Mouse (Mus musculus) heart, adult 2 months (tissue): ENCODE measurements around the gene Gm4301. TPM values are rescaled to one million over a fixed set of nuclear protein-coding genes. Genes with fewer than 3 reads are reported as not detected.
"Not testable (repeated sequence)": the region's sequence is repeated elsewhere in the genome, so short reads cannot be mapped to it uniquely, and the experiment has no call there.

ENCODE experiments used
- DNase-seq, 2 experiments: peaks; one replicate each; pipeline ENCODE4 v3.0.0; 2021
- H3K27ac ChIP-seq: fragments of 200-600 bp; 2 replicates; pipeline ENCODE4 v1.8.1; 2022
- H3K27me3 ChIP-seq: fragments of 200-500 bp; 2 replicates; pipeline ENCODE4 v1.6.1; 2012; ENCODE audit warnings: mild to moderate bottlenecking, low read length, inconsistent platforms, mixed read lengths; ENCODE audit not compliant: control insufficient read depth, insufficient read depth
- H3K36me3 ChIP-seq: fragments of 200-500 bp; 2 replicates; pipeline ENCODE4 v1.6.1; 2012; ENCODE audit warnings: low read length, inconsistent platforms; ENCODE audit not compliant: control insufficient read depth, insufficient read depth
- H3K4me1 ChIP-seq: fragments of 200-500 bp; 2 replicates; pipeline ENCODE4 v1.6.1; 2011; ENCODE audit warnings: low read length; ENCODE audit not compliant: control insufficient read depth, insufficient read depth
- H3K4me3 ChIP-seq: fragments of 200-600 bp; 2 replicates; pipeline ENCODE4 v1.8.1; 2022
- H3K79me2 ChIP-seq: fragments of 200-500 bp; replicated peaks from 2 replicates; pipeline ENCODE4 v1.6.1; 2012; ENCODE audit warnings: mild to moderate bottlenecking, inconsistent platforms, low read length, moderate library complexity, mixed read lengths; ENCODE audit not compliant: control insufficient read depth, insufficient read depth
- H3K9ac ChIP-seq: fragments of 200-500 bp; 2 replicates; pipeline ENCODE4 v1.6.1; 2012; ENCODE audit warnings: low read depth, mild to moderate bottlenecking, control low read depth, inconsistent platforms, low read length, mixed read lengths
- CTCF ChIP-seq: fragments of 200-600 bp; IDR thresholded peaks from 2 replicates; pipeline ENCODE4 v1.8.1; 2022; ENCODE audit warnings: antibody characterized with exemption, mild to moderate bottlenecking, moderate library complexity
- EP300 ChIP-seq: fragments of 200-500 bp; IDR thresholded peaks from 2 replicates; pipeline ENCODE4 v1.6.1; 2011; ENCODE audit warnings: low read depth, low read length, control low read depth; ENCODE audit not compliant: insufficient read depth
- POLR2A ChIP-seq: fragments of 200-500 bp; IDR thresholded peaks from 2 replicates; pipeline ENCODE4 v1.6.1; 2011; ENCODE audit warnings: mild to moderate bottlenecking, low read depth, low read length, control low read depth; ENCODE audit not compliant: insufficient read depth
- WGBS: fragments of 180-500 bp; shearing (Covaris S2); methylation state at CpG from one replicate; pipeline ENCODE4 v1.1.7; 2018; 5-methylcytosine and 5-hydroxymethylcytosine counted together
- intact Hi-C: fragments of 180-260 bp; cut with DNase I; formaldehyde crosslinking; loops from one replicate; pipeline ENCODE4 v1.15.1; 2025
- long read RNA-seq: library from polyadenylated mRNA; stranded (forward); transcript quantifications from one replicate; pipeline ENCODE4 v2.0.0, GENCODE M21; 2021
- polyA plus RNA-seq: library from polyadenylated mRNA; depleted of rRNA; stranded (reverse); fragments of >200 nt; gene quantifications from 2 replicates; pipeline ENCODE4 v1.2.3, GENCODE M21; 2012; rRNA removed
- total RNA-seq, 2 experiments: library from RNA; stranded (reverse); gene quantifications; 2 replicates each; pipeline ENCODE4 v1.2.3; 2021

Gm4301 gene
- total RNA-seq (not detected), polyA plus RNA-seq (not detected in 2 replicates)
- long read RNA-seq = 0 reads

GRCm38 (mm10) chr10:100335376-100335775, at the start of gene Gm4301:
Gm4301 (plus strand) TSS chr10:100335676.
- H3K27ac ChIP-seq, H3K4me3 ChIP-seq, DNase-seq, H3K36me3 ChIP-seq, intact Hi-C loops, H3K79me2 ChIP-seq, H3K4me1 ChIP-seq, H3K27me3 ChIP-seq, H3K9ac ChIP-seq: not testable (repeated sequence)
- WGBS = no CpG with 5 or more reads among the region's 2 CpGs

GRCm38 (mm10) chr10:100296105-100296504, 39.4 kb upstream of the Gm4301 start:
- Histone ChIP-seq H3K79me2 (no peaks in the 10 kb centered on the region), H3K9ac (no peak overlapping the region), H3K27me3 (no peaks in the 10 kb centered on the region), H3K4me3 (no peak overlapping the region), H3K27ac (no peak overlapping the region), H3K36me3 (no peaks in the 10 kb centered on the region), H3K4me1 (no peaks in the 10 kb centered on the region)
- 80% methylated on average over 2 of the region's 2 CpGs for WGBS
- DNase-seq = no peak
- no peak for TF ChIP-seq CTCF
- no peak for TF ChIP-seq EP300
- no peak for TF ChIP-seq POLR2A
- intact Hi-C loops = no loop called here

- intact Hi-C loops, H3K9ac ChIP-seq, DNase-seq, H3K27ac ChIP-seq, H3K4me3 ChIP-seq, H3K79me2 ChIP-seq, H3K4me1 ChIP-seq, H3K36me3 ChIP-seq, H3K27me3 ChIP-seq: not testable (repeated sequence)
Measured at GRCm38 (mm10) chr10:100300106-100300505, 35.4 kb upstream of the Gm4301 start.

GRCm38 (mm10) chr10:100340536-100340935, 5.1 kb downstream of the Gm4301 start, which contains the start of gene Gm4302:
Gm4302 (plus strand) TSS chr10:100340836.
- H3K79me2 ChIP-seq, H3K36me3 ChIP-seq, H3K4me1 ChIP-seq, H3K27ac ChIP-seq, H3K4me3 ChIP-seq, H3K27me3 ChIP-seq, intact Hi-C loops, DNase-seq, H3K9ac ChIP-seq: not testable (repeated sequence)
- no CpG with 5 or more reads among the region's 3 CpGs for WGBS

- H3K79me2 ChIP-seq, H3K9ac ChIP-seq, DNase-seq, H3K27ac ChIP-seq, H3K27me3 ChIP-seq, H3K36me3 ChIP-seq, H3K4me1 ChIP-seq, intact Hi-C loops, H3K4me3 ChIP-seq: not testable (repeated sequence)
- no CpG with 5 or more reads among the region's 3 CpGs for WGBS
Measured at GRCm38 (mm10) chr10:100345672-100346071, 10.2 kb downstream of the Gm4301 start, which contains the start of gene Gm4303. Gm4303 (plus strand) TSS chr10:100345972.

GRCm38 (mm10) chr10:100350793-100351192, 15.3 kb downstream of the Gm4301 start, which contains the start of gene Gm4305:
Gm4305 (plus strand) TSS chr10:100351093.
- H3K4me1 ChIP-seq, H3K79me2 ChIP-seq, H3K27me3 ChIP-seq, H3K9ac ChIP-seq, H3K36me3 ChIP-seq, H3K27ac ChIP-seq, intact Hi-C loops, DNase-seq, H3K4me3 ChIP-seq: not testable (repeated sequence)
- WGBS = no CpG with 5 or more reads among the region's 3 CpGs

GRCm38 (mm10) chr10:100356841-100357240, 21.4 kb downstream of the Gm4301 start:
- H3K4me3 ChIP-seq, H3K27me3 ChIP-seq, H3K27ac ChIP-seq, H3K9ac ChIP-seq, H3K36me3 ChIP-seq, H3K79me2 ChIP-seq, H3K4me1 ChIP-seq, intact Hi-C loops: not testable (repeated sequence)
- DNase-seq = peak; percentile 12 to 33
- WGBS = 44% methylated on average over 2 of the region's 2 CpGs

GRCm38 (mm10) chr10:100361038-100361437, 25.6 kb downstream of the Gm4301 start, which contains the start of gene Gm4307:
Gm4307 (plus strand) TSS chr10:100361338.
- H3K4me1 ChIP-seq, H3K4me3 ChIP-seq, intact Hi-C loops, H3K27ac ChIP-seq, H3K27me3 ChIP-seq, DNase-seq, H3K9ac ChIP-seq, H3K36me3 ChIP-seq, H3K79me2 ChIP-seq: not testable (repeated sequence)
- no CpG with 5 or more reads among the region's 3 CpGs for WGBS

GRCm38 (mm10) chr10:100382460-100382859, 47.0 kb downstream of the Gm4301 start, which contains the start of gene Gm4312:
Gm4312 (minus strand) TSS chr10:100382560.
- H3K36me3 ChIP-seq, H3K27ac ChIP-seq, H3K27me3 ChIP-seq, H3K4me3 ChIP-seq, H3K79me2 ChIP-seq, H3K9ac ChIP-seq, intact Hi-C loops, H3K4me1 ChIP-seq, DNase-seq: not testable (repeated sequence)
- WGBS = no CpG with 5 or more reads among the region's 2 CpGs
